Mouse (Mus musculus): ENCODE measurements around the gene Rasgrf1. TPM values are rescaled to one million over a fixed set of nuclear protein-coding genes. Genes with fewer than 3 reads are reported as not detected.

The Rasgrf1 gene
- total RNA-seq, 1 experiment: 0.04 TPM

- no peak overlapping the region for H3K27ac ChIP-seq (ENCODE audit: insufficient read depth, low read depth, low read length, poor library complexity, severe bottlenecking)
- in situ Hi-C loops (cut with MboI; ENCODE audit: low sequenced_read_pairs in 2 of 2, unreplicated experiment in 2 of 2): no loop called here
- no peaks in the 10 kb centered on the region for H3K9me3 ChIP-seq (ENCODE audit: control insufficient read depth, insufficient read depth, low read depth, low read length)
- peak; percentile 62 for DNase-seq (ENCODE audit: low read depth, low spot score)
- TF ChIP-seq HCFC1 (IDR thresholded peaks at IDR 0.05; ENCODE audit: borderline replicate concordance, insufficient read depth, low read length) (no peak), CHD2 (IDR thresholded peaks at IDR 0.05; ENCODE audit: low read depth, low read length) (no peak), MAFK (IDR thresholded peaks at IDR 0.05; ENCODE audit: insufficient read depth, low read depth, low read length) (no peak), ZNF384 (IDR thresholded peaks at IDR 0.05; ENCODE audit: low read depth, low read length) (no peak)
- peak overlapping the region; percentile 23 to 27; a peak in 3 of 4 replicates for H3K4me3 ChIP-seq (ENCODE audit: insufficient read depth in 1 of 2, low read depth in 1 of 2, low read length in 2 of 2, poor library complexity in 1 of 2, severe bottlenecking in 1 of 2)
- H3K4me1 ChIP-seq (ENCODE audit: control insufficient read depth in 2 of 2, insufficient read depth in 2 of 2, low read length in 2 of 2, poor library complexity in 1 of 2): no peaks in the 10 kb centered on the region; a peak in 1 of 4 replicates
- no peak overlapping the region for H3K9ac ChIP-seq (ENCODE audit: insufficient read depth, low read depth, low read length, poor library complexity, severe bottlenecking)
- no peaks in the 10 kb centered on the region for H3K36me3 ChIP-seq (ENCODE audit: control insufficient read depth, insufficient read depth, low read length, poor library complexity, severe bottlenecking)
Observed at GRCm38 (mm10) chr9:89868093-89868729, 41.5 kb upstream of the Rasgrf1 start.

DNA sequence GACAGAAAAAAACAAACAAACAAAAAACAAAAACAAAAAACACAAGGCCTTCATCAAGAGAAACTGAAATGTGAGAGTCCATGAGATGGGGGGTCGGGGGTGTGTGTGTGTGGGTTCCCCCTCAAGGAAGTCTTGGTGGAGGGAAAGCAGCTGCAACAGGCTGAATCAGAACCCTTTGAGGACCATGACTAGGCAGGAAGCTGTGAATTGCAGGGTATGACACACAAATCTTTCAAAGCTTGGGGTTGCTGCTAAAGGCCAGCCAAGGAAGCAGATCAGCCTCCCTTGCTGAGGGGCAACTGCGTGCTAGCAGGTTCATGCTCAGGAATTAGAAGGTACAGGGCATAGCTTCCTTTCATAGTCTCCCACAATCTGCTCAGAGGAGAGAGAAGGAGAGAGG lies 40.1 kb upstream of the Rasgrf1 start:
- Histone ChIP-seq H3K36me3 (ENCODE audit: control insufficient read depth, insufficient read depth, low read length, poor library complexity, severe bottlenecking) (no peaks in the 10 kb centered on the region), H3K27ac (ENCODE audit: insufficient read depth, low read depth, low read length, poor library complexity, severe bottlenecking) (no peak overlapping the region), H3K9me3 (ENCODE audit: control insufficient read depth, insufficient read depth, low read depth, low read length) (no peaks in the 10 kb centered on the region), H3K9ac (ENCODE audit: insufficient read depth, low read depth, low read length, poor library complexity, severe bottlenecking) (no peak overlapping the region), H3K4me1 (ENCODE audit: control insufficient read depth in 2 of 2, insufficient read depth in 2 of 2, low read length in 2 of 2, poor library complexity in 1 of 2) (no peaks in the 10 kb centered on the region; a peak in 1 of 4 replicates), H3K4me3 (ENCODE audit: insufficient read depth in 1 of 2, low read depth in 1 of 2, low read length in 2 of 2, poor library complexity in 1 of 2, severe bottlenecking in 1 of 2) (no peak overlapping the region)
- TF ChIP-seq ZC3H11A (IDR thresholded peaks at IDR 0.05; ENCODE audit: borderline replicate concordance, low read depth, low read length) (no peak), CHD2 (IDR thresholded peaks at IDR 0.05; ENCODE audit: low read depth, low read length) (no peak), MAFK (IDR thresholded peaks at IDR 0.05; ENCODE audit: insufficient read depth, low read depth, low read length) (no peak), ZNF384 (IDR thresholded peaks at IDR 0.05; ENCODE audit: low read depth, low read length) (no peak), HCFC1 (IDR thresholded peaks at IDR 0.05; ENCODE audit: borderline replicate concordance, insufficient read depth, low read length) (no peak)
- no peak for DNase-seq (ENCODE audit: low read depth, low spot score)
- in situ Hi-C loops (cut with MboI; ENCODE audit: low sequenced_read_pairs in 2 of 2, unreplicated experiment in 2 of 2): no loop called here

- DNase-seq (ENCODE audit: low read depth, low spot score): no peak
- in situ Hi-C loops (cut with MboI; ENCODE audit: low sequenced_read_pairs in 2 of 2, unreplicated experiment in 2 of 2): no loop called here
- H3K9ac ChIP-seq (ENCODE audit: insufficient read depth, low read depth, low read length, poor library complexity, severe bottlenecking): no peak overlapping the region
- no peaks in the 10 kb centered on the region for H3K36me3 ChIP-seq (ENCODE audit: control insufficient read depth, insufficient read depth, low read length, poor library complexity, severe bottlenecking)
- no peaks in the 10 kb centered on the region for H3K9me3 ChIP-seq (ENCODE audit: control insufficient read depth, insufficient read depth, low read depth, low read length)
- no peak for TF ChIP-seq MAFK (IDR thresholded peaks at IDR 0.05; ENCODE audit: insufficient read depth, low read depth, low read length)
- no peak for TF ChIP-seq ZC3H11A (IDR thresholded peaks at IDR 0.05; ENCODE audit: borderline replicate concordance, low read depth, low read length)
- TF ChIP-seq CHD2 (IDR thresholded peaks at IDR 0.05; ENCODE audit: low read depth, low read length): no peak
- no peak overlapping the region for H3K27ac ChIP-seq (ENCODE audit: insufficient read depth, low read depth, low read length, poor library complexity, severe bottlenecking)
- no peak overlapping the region for H3K4me3 ChIP-seq (ENCODE audit: insufficient read depth in 1 of 2, low read depth in 1 of 2, low read length in 2 of 2, poor library complexity in 1 of 2, severe bottlenecking in 1 of 2)
- no peaks in the 10 kb centered on the region; a peak in 1 of 4 replicates for H3K4me1 ChIP-seq (ENCODE audit: control insufficient read depth in 2 of 2, insufficient read depth in 2 of 2, low read length in 2 of 2, poor library complexity in 1 of 2)
Observed at GRCm38 (mm10) chr9:89870531-89871150, 39.1 kb upstream of the Rasgrf1 start.

- Histone ChIP-seq H3K4me3 (ENCODE audit: insufficient read depth in 1 of 2, low read depth in 1 of 2, low read length in 2 of 2, poor library complexity in 1 of 2, severe bottlenecking in 1 of 2) (no peak overlapping the region), H3K4me1 (ENCODE audit: control insufficient read depth in 2 of 2, insufficient read depth in 2 of 2, low read length in 2 of 2, poor library complexity in 1 of 2) (no peaks in the 10 kb centered on the region; a peak in 1 of 4 replicates), H3K9ac (ENCODE audit: insufficient read depth, low read depth, low read length, poor library complexity, severe bottlenecking) (no peak overlapping the region), H3K27ac (ENCODE audit: insufficient read depth, low read depth, low read length, poor library complexity, severe bottlenecking) (no peak overlapping the region), H3K36me3 (ENCODE audit: control insufficient read depth, insufficient read depth, low read length, poor library complexity, severe bottlenecking) (no peaks in the 10 kb centered on the region), H3K9me3 (ENCODE audit: control insufficient read depth, insufficient read depth, low read depth, low read length) (no peaks in the 10 kb centered on the region)
- TF ChIP-seq ZC3H11A (IDR thresholded peaks at IDR 0.05; ENCODE audit: borderline replicate concordance, low read depth, low read length): no peak
- no peak for TF ChIP-seq HCFC1 (IDR thresholded peaks at IDR 0.05; ENCODE audit: borderline replicate concordance, insufficient read depth, low read length)
- no peak for TF ChIP-seq ZNF384 (IDR thresholded peaks at IDR 0.05; ENCODE audit: low read depth, low read length)
- TF ChIP-seq CHD2 (IDR thresholded peaks at IDR 0.05; ENCODE audit: low read depth, low read length): no peak
- TF ChIP-seq MAFK (IDR thresholded peaks at IDR 0.05; ENCODE audit: insufficient read depth, low read depth, low read length): no peak
- in situ Hi-C loops (cut with MboI; ENCODE audit: low sequenced_read_pairs in 2 of 2, unreplicated experiment in 2 of 2): no loop called here
- no peak for DNase-seq (ENCODE audit: low read depth, low spot score)
Observed at GRCm38 (mm10) chr9:89872137-89872536, 37.6 kb upstream of the Rasgrf1 start.
